ENCODE assay signal across 10 mouse cellular contexts in the genomic region with DNA sequence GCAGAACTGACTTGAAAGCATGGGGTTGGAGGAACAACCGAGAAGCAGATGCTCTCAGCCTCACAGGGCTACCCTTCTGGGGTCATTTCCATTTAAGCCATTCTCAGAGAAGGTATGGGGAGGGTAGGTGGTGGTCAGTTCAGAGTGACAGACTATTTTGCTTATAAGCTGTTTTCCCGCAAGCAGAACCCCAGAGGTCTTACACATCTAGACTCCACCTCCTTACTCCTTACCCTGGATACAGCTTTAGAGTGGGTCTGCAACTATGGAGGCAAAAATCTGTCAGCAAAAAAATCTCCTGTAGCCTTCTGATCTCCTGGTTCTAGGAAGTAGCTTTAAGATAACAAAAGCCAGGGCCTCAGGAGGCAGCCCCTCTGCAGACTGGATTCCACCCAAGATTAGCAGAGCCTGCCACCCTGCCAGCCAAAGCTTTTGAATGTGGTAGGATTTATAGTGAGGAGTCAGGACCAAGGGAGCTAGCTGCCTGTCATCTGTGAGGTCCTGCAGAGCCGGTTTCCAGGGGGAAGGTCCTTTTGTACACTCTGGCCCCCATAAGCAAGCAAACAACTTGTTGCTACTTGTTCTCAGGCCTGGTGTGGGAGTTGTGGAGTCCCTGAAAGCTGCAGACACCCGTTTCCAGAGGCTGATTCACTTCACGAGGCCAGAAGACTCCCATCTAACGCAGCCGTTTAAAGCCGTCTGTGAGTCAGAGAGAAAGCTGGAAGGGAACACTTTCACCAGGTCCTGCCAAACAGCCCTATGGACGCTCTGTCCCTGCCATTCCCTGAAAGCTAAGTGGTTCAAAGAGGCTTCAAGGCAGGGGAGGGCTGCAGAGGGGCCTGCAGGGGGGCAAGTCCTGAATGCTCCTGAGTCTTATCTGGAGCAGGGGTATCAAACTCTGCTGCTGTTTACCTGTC. TPM values are rescaled to one million over a fixed set of nuclear protein-coding genes. Genes with fewer than 3 reads are reported as not detected.
DNase-seq lines count a peak whose midpoint lies in the region; ATAC-seq and TF ChIP-seq lines count a peak whose summit lies in the region.
"Had no signal": no experiment of that assay in that cellular context is flagged by ENCODE, and none has a peak within 500 bp of the region (broad histone marks: within the 10 kb centered on the region; RNA-seq: fewer than 3 reads in every experiment).

No protein-coding gene starts in this region.

- no peaks in the 10 kb centered on the region for H3K9me3 ChIP-seq in forebrain, embryonic 14.5 days (replicated peaks; ENCODE audit: control insufficient read depth, low read length)
- no peaks in the 10 kb centered on the region for H3K9me3 ChIP-seq in forebrain, embryonic 13.5 days (replicated peaks)
- H3K9me3 ChIP-seq in embryonic facial prominence, embryonic 11.5 days (replicated peaks; ENCODE audit: control insufficient read depth, low read length), result no peaks in the 10 kb centered on the region
- no peaks in the 10 kb centered on the region for H3K9me3 ChIP-seq in heart, postnatal 0 days (replicated peaks; ENCODE audit: control insufficient read depth, low read length)
- H3K9me3 ChIP-seq: megakaryocyte, embryonic 14.5 days had no signal

- no peak overlapping the region for H3K4me3 ChIP-seq in forebrain, embryonic 14.5 days (ENCODE audit: low read depth, low read length)
- H3K4me3 ChIP-seq in forebrain, embryonic 13.5 days, result no peak overlapping the region
- H3K4me3 ChIP-seq in embryonic facial prominence, embryonic 11.5 days (ENCODE audit: low read depth, low read length), result no peak overlapping the region
- H3K4me3 ChIP-seq in heart, postnatal 0 days (ENCODE audit: low read depth, low read length), result no peak overlapping the region
- H3K4me3 ChIP-seq: megakaryocyte, embryonic 14.5 days had no signal

- peak overlapping the region; percentile 29; the same call in 1 of the 2 replicates for H3K9ac ChIP-seq in forebrain, embryonic 14.5 days (ENCODE audit: low read length)
- H3K9ac ChIP-seq in forebrain, embryonic 13.5 days, result no peak overlapping the region
- no peak overlapping the region; the same call in 1 of the 2 replicates for H3K9ac ChIP-seq in embryonic facial prominence, embryonic 11.5 days (replicated peaks; ENCODE audit: low read length)
- 0 out of 2 replicates have a peak overlapping the region, but pooled peaks have one; percentile 34 for H3K9ac ChIP-seq in heart, postnatal 0 days (replicated peaks; ENCODE audit: low read depth, low read length)

- no peak for TF ChIP-seq EP300 in heart, postnatal 0 days (IDR thresholded peaks at IDR 0.05; ENCODE audit: low read depth)

- H3K27ac ChIP-seq in forebrain, embryonic 14.5 days (ENCODE audit: low read depth, low read length), result no peak overlapping the region
- H3K27ac ChIP-seq in forebrain, embryonic 13.5 days, result no peak overlapping the region
- H3K27ac ChIP-seq in embryonic facial prominence, embryonic 11.5 days (replicated peaks; ENCODE audit: low read depth, low read length), result peak overlapping the region; percentile 62
- peak overlapping the region; percentile 80 for H3K27ac ChIP-seq in heart, postnatal 0 days (ENCODE audit: low read depth)

- ATAC-seq in forebrain, embryonic 14.5 days, result no peak
- no peak for ATAC-seq in forebrain, embryonic 13.5 days
- ATAC-seq in embryonic facial prominence, embryonic 11.5 days (replicated peaks; ENCODE audit: insufficient number of reproducible peaks, low FRiP score, low TSS enrichment, low read depth), result peak; percentile 52; the same call in 1 of the 2 replicates
- peak; percentile 39 for ATAC-seq in heart, postnatal 0 days (ENCODE audit: insufficient read depth, low read depth)

- H3K36me3 ChIP-seq in forebrain, embryonic 14.5 days (ENCODE audit: control insufficient read depth, insufficient read depth, low read length), result no peaks in the 10 kb centered on the region
- no peaks in the 10 kb centered on the region for H3K36me3 ChIP-seq in forebrain, embryonic 13.5 days (ENCODE audit: poor library complexity, severe bottlenecking)
- no peaks in the 10 kb centered on the region for H3K36me3 ChIP-seq in embryonic facial prominence, embryonic 11.5 days (replicated peaks; ENCODE audit: control insufficient read depth, insufficient read depth, low read depth, low read length)
- no peaks in the 10 kb centered on the region for H3K36me3 ChIP-seq in heart, postnatal 0 days (replicated peaks; ENCODE audit: control insufficient read depth, insufficient read depth, low read length)

- no peak for TF ChIP-seq CTCF in heart, postnatal 0 days (IDR thresholded peaks at IDR 0.05; ENCODE audit: low read depth)

- peak; percentile 19 for DNase-seq in forebrain, embryonic 14.5 days (ENCODE audit: low spot score)
- DNase-seq in embryonic facial prominence, embryonic 11.5 days (ENCODE audit: low spot score), result peak; percentile 40
- DNase-seq in heart, postnatal 0 days (ENCODE audit: low spot score), result peak; percentile 82
- peak; percentile 57 for DNase-seq in lung, postnatal 25 days (ENCODE audit: low spot score)
- peak; percentile 12 for DNase-seq in telencephalon, adult 2 months (ENCODE audit: low read depth, low spot score)
- no peak for DNase-seq in layer of hippocampus, adult 9-11 months
- no peak for DNase-seq in T-cell, adult 2 months (ENCODE audit: low spot score)

- H3K4me2 ChIP-seq in forebrain, embryonic 14.5 days (ENCODE audit: low read length), result no peak overlapping the region
- H3K4me2 ChIP-seq in forebrain, embryonic 13.5 days, result no peak overlapping the region
- no peak overlapping the region for H3K4me2 ChIP-seq in embryonic facial prominence, embryonic 11.5 days (ENCODE audit: low read depth, low read length)
- H3K4me2 ChIP-seq in heart, postnatal 0 days (ENCODE audit: low read depth, low read length), result no peak overlapping the region

- no peaks in the 10 kb centered on the region for H3K4me1 ChIP-seq in forebrain, embryonic 14.5 days (ENCODE audit: control insufficient read depth, insufficient read depth, low read length)
- peaks cover 6% of the 10 kb centered on the region; the same call in 1 of the 2 replicates for H3K4me1 ChIP-seq in forebrain, embryonic 13.5 days
- H3K4me1 ChIP-seq in embryonic facial prominence, embryonic 11.5 days (ENCODE audit: control insufficient read depth, insufficient read depth, low read length), result no peaks in the 10 kb centered on the region
- H3K4me1 ChIP-seq in heart, postnatal 0 days (ENCODE audit: control insufficient read depth, insufficient read depth), result peaks cover 35% of the 10 kb centered on the region

- H3K27me3 ChIP-seq in forebrain, embryonic 14.5 days (replicated peaks; ENCODE audit: control insufficient read depth, insufficient read depth, low read length), result no peaks in the 10 kb centered on the region
- no peaks in the 10 kb centered on the region for H3K27me3 ChIP-seq in forebrain, embryonic 13.5 days
- no peaks in the 10 kb centered on the region for H3K27me3 ChIP-seq in embryonic facial prominence, embryonic 11.5 days (ENCODE audit: control insufficient read depth, insufficient read depth, low read length)
- H3K27me3 ChIP-seq in heart, postnatal 0 days (ENCODE audit: control insufficient read depth, insufficient read depth, low read length), result no peaks in the 10 kb centered on the region
- H3K27me3 ChIP-seq: CH12.LX had no signal

- 17% methylated on average over 9 of the region's 9 CpGs for WGBS in forebrain, embryonic 14.5 days
- whole genome bisulfite sequencing in forebrain, embryonic 13.5 days, result 16% methylated on average over 9 of the region's 9 CpGs
- WGBS in embryonic facial prominence, embryonic 11.5 days, result 23% methylated on average over 9 of the region's 9 CpGs
- WGBS in heart, postnatal 0 days, result 22% methylated on average over 9 of the region's 9 CpGs

RNA-seq across cellular contexts. Expression of gene Lamc2, which starts 52.1 kb away (rescaled TPM):
- 0.70 and 1.1 TPM in 2 replicates for polyA plus RNA-seq in forebrain, embryonic 14.5 days (2014; fragmentation: Nextera tagmentation; extraction: Ambion mirVana)
- polyA plus RNA-seq in forebrain, embryonic 13.5 days (2015; fragmentation: Nextera tagmentation; extraction: Ambion mirVana), result 0.14 and 0.67 TPM in 2 replicates
- 4.0 and 4.6 TPM in 2 replicates for polyA plus RNA-seq in embryonic facial prominence, embryonic 11.5 days (2014; fragmentation: Nextera tagmentation; extraction: Ambion mirVana)
- 10.2 and 13.2 TPM in 2 replicates for total RNA-seq in heart, postnatal 0 days (2014; rRNA removed; ENCODE audit: low replicate concordance)
- 4.1 and 6.0 TPM in 2 replicates for polyA plus RNA-seq in heart, postnatal 0 days (2015; fragmentation: Nextera tagmentation; extraction: Ambion mirVana)

Comparison
In these comparisons a context has a peak if more than half of its experiments do, and no peak if none do; other contexts are left out.
1. H3K9ac ChIP-seq: peak in forebrain, embryonic 14.5 days (single experiment) and heart, postnatal 0 days (single experiment); none in forebrain, embryonic 13.5 days (single experiment) and embryonic facial prominence, embryonic 11.5 days (single experiment).
2. ATAC-seq: peak in embryonic facial prominence, embryonic 11.5 days (single experiment) and heart, postnatal 0 days (single experiment); none in forebrain, embryonic 14.5 days (single experiment) and forebrain, embryonic 13.5 days (single experiment).
3. DNase-seq: peak in forebrain, embryonic 14.5 days (single experiment), embryonic facial prominence, embryonic 11.5 days (single experiment), heart, postnatal 0 days (single experiment), lung, postnatal 25 days (single experiment) and telencephalon, adult 2 months (single experiment); none in layer of hippocampus, adult 9-11 months (single experiment) and T-cell, adult 2 months (single experiment).
4. H3K27ac ChIP-seq: peak in embryonic facial prominence, embryonic 11.5 days (single experiment) and heart, postnatal 0 days (single experiment); none in forebrain, embryonic 14.5 days (single experiment) and forebrain, embryonic 13.5 days (single experiment).